Comparison of ENCODE assay signal across 18 mouse cellular contexts in genomic region chr10:27802368-27802767, GRCm38 (mm10).
DNase-seq lines count a peak whose midpoint lies in the region; ATAC-seq and TF ChIP-seq lines count a peak whose summit lies in the region.
"Had no signal": no experiment of that assay in that cellular context is flagged by ENCODE, and none has a peak within 500 bp of the region (broad histone marks: within the 10 kb centered on the region; RNA-seq: fewer than 3 reads in every experiment).

No protein-coding gene starts in this region.

- H3K27me3 ChIP-seq in limb, embryonic 14.5 days (ENCODE audit: control insufficient read depth, insufficient read depth, low read length), result no peaks in the 10 kb centered on the region
- H3K27me3 ChIP-seq: embryonic facial prominence, embryonic 15.5 days; liver, embryonic 12.5 days; midbrain, embryonic 13.5 days; neural tube, embryonic 12.5 days had no signal

- no peaks in the 10 kb centered on the region for H3K36me3 ChIP-seq in limb, embryonic 14.5 days (ENCODE audit: control insufficient read depth, insufficient read depth, low read length)
- H3K36me3 ChIP-seq: embryonic facial prominence, embryonic 15.5 days; heart, embryonic 10.5 days; liver, embryonic 12.5 days; midbrain, embryonic 13.5 days; neural tube, embryonic 12.5 days had no signal

- no peak for TF ChIP-seq POLR2A in limb, embryonic 14.5 days (IDR thresholded peaks at IDR 0.05; ENCODE audit: borderline replicate concordance, extremely low read depth, insufficient read depth, insufficient read length)

- DNase-seq in frontal cortex, postnatal 25 days (ENCODE audit: low spot score in 2 of 2), result no peak
- DNase-seq in NIH3T3 (ENCODE audit: low read depth), result peak; percentile 42
- peak; percentile 24 to 63 for DNase-seq in frontal cortex, postnatal 36 days (ENCODE audit: low spot score in 2 of 2)
- DNase-seq in limb, embryonic 14.5 days (ENCODE audit: low spot score), result peak; percentile 66
- no peak for DNase-seq in retina, postnatal 1 day
- DNase-seq in heart, postnatal 4 days, result no peak
- no peak for DNase-seq in heart, adult 9 months (ENCODE audit: low spot score in 2 of 2)
- DNase-seq: gastrocnemius, adult 2 months; kidney, postnatal 25 days; lung, postnatal 14 days; thymus, postnatal 36 days had no signal

- no peak overlapping the region for H3K27ac ChIP-seq in limb, embryonic 14.5 days (replicated peaks; ENCODE audit: low read depth, low read length)
- H3K27ac ChIP-seq: embryonic facial prominence, embryonic 15.5 days; gastrocnemius, adult 2 months; heart, embryonic 10.5 days; liver, embryonic 12.5 days; midbrain, embryonic 13.5 days; neural tube, embryonic 12.5 days had no signal

- no peak overlapping the region for H3K4me3 ChIP-seq in limb, embryonic 14.5 days (replicated peaks; ENCODE audit: low read length)
- H3K4me3 ChIP-seq: embryonic facial prominence, embryonic 15.5 days; gastrocnemius, adult 2 months; heart, embryonic 10.5 days; liver, embryonic 12.5 days; midbrain, embryonic 13.5 days; neural tube, embryonic 12.5 days had no signal

- H3K9ac ChIP-seq in limb, embryonic 14.5 days (ENCODE audit: low read depth, low read length, severe bottlenecking), result no peak overlapping the region
- H3K9ac ChIP-seq: embryonic facial prominence, embryonic 15.5 days; liver, embryonic 12.5 days; midbrain, embryonic 13.5 days; neural tube, embryonic 12.5 days had no signal

- ATAC-seq in frontal cortex, adult (ENCODE audit: low TSS enrichment), result peak; percentile 76
- ATAC-seq in limb, embryonic 14.5 days (ENCODE audit: low FRiP score, low read depth), result peak; percentile 47; the same call in 1 of the 2 replicates
- ATAC-seq: intestine, embryonic 16.5 days; liver, embryonic 12.5 days; midbrain, embryonic 13.5 days had no signal

- H3K9me3 ChIP-seq in limb, embryonic 14.5 days (ENCODE audit: control insufficient read depth, low read length), result no peaks in the 10 kb centered on the region
- H3K9me3 ChIP-seq: embryonic facial prominence, embryonic 15.5 days; heart, embryonic 10.5 days; liver, embryonic 12.5 days; midbrain, embryonic 13.5 days; neural tube, embryonic 12.5 days had no signal

- H3K4me1 ChIP-seq in limb, embryonic 14.5 days (ENCODE audit: control insufficient read depth, insufficient read depth, low read length), result no peaks in the 10 kb centered on the region
- H3K4me1 ChIP-seq: embryonic facial prominence, embryonic 15.5 days; heart, embryonic 10.5 days; liver, embryonic 12.5 days; midbrain, embryonic 13.5 days; neural tube, embryonic 12.5 days had no signal

- 25% methylated on average over 1 of the region's 1 CpGs for WGBS in limb, embryonic 14.5 days

- no peak overlapping the region for H3K4me2 ChIP-seq in limb, embryonic 14.5 days (replicated peaks; ENCODE audit: low read depth, low read length, severe bottlenecking)
- H3K4me2 ChIP-seq: embryonic facial prominence, embryonic 15.5 days; liver, embryonic 12.5 days; midbrain, embryonic 13.5 days; neural tube, embryonic 12.5 days had no signal

Comparison
In these comparisons a context has a peak if more than half of its experiments do, and no peak if none do; other contexts are left out.
1. DNase-seq: peak in NIH3T3 (single experiment), frontal cortex, postnatal 36 days (2 of 2) and limb, embryonic 14.5 days (single experiment); none in frontal cortex, postnatal 25 days (0 of 2), retina, postnatal 1 day (single experiment), heart, postnatal 4 days (single experiment) and heart, adult 9 months (0 of 2).